Mouse (Mus musculus): ENCODE data around the gene Zfyve16.
A peak's percentile ranks its signal among the peaks of the same experiment; 100 is the strongest.

Gene Zfyve16

DNA sequence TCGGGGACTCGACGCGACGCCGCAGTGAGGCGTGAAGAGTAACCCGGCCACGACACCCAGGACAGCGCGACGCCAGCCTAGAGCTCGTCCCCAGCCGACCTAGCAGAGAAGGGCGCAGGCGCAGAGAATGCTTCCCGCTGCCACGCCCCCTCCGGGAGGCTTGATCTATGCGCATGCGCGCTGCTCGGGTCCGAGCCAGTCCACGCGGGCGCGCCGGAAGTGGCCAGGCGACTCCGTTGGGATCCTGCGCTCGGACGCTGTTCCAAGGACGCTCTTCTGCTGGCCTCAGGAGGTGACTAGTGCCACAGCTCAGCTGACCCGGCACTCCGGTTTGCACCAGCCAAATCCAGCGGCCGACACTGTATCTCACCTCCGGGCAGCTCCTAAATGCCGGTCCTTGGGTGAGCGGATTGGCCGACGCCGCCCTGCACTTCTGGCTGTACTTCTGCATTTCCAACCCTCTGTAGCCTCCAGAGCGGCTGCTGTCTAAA lies at the start of gene Zfyve16:
Gene Zfyve16, minus strand, starts transcription at position 148 of the 491 bp plus-strand sequence.
- DNase-seq: peak; percentile 99 to 100

DNA sequence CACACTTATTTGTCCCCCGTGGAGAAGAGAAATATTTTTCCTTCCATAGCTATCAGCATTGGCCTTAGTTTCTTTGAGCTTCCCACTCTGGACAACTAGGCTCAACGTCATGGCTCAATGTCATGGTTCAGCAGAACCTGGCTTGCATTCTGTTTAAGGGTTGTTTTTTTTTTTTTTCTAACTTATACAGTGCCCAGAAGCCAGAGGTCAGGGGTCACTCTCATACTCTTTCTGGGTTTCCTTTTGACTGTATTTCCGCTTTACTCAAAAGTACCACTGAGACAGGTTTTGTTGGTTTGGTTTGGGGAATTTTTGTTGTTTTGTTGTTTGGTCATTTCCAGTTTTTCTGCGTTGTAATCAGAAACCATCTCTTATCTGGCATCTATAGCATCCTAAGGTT lies 47.5 kb upstream of the Zfyve16 start:
- no peak for DNase-seq

DNA sequence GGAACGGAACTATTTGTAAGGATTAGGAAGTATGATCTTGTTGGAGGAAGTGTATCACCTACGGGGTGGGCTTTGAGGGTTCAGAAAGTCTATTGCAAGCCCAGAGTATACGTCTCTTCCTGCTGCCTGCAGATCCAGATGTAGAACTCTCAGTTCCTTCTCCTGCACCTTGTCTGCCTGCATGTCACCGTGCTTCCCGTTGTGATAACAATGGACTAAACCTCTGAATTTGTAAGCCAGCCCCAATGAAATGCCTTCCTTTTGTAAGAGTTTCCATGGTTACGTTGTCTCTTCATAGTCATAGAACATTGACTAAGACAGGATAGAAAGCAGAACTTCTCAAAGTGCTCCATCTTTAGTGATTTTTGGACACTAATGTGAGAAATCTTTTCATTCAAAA lies 46.0 kb upstream of the Zfyve16 start:
- no peak for DNase-seq

DNA sequence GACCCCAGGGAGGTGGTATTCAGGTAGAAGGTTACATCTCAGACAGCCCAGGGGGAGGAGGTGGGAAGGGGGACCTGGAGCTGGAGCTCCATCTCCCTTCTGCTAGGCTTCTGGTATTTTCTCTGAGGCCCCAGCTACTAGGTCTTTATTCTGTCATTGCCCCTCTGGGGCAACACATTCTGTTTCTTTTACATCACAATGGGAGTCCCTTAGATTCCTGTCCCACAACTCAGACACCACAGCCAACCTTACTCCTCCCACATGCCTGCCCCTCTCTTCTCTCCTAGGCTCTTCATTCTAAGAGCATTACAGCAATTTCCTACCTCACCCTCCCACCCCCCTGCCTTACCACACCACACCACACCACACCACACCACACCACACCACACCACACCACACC lies 45.4 kb upstream of the Zfyve16 start, which contains the start of gene Spz1:
Gene Spz1, minus strand, starts transcription at position 101 of the 400 bp plus-strand sequence.
- DNase-seq: no peak

DNA sequence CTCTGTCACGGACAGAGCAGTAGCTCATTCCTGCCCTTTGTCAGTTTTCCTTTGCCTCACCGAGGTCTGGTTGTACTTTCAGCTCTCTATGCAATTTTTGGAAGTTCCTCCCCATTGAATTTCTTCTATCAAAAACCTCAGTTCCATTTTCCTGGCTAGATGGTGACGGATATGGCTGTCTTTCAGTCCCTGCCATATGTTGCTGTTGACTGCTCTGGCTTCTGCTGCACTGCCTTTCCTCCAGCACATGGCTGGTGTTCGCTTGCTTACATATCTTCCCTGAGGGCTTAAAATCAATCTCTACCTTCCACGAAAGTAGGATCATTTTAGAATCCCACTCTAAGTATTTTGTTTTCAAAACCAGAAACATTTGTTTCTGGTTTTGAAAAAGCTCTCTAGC lies 28.8 kb upstream of the Zfyve16 start:
- no peak for DNase-seq

DNA sequence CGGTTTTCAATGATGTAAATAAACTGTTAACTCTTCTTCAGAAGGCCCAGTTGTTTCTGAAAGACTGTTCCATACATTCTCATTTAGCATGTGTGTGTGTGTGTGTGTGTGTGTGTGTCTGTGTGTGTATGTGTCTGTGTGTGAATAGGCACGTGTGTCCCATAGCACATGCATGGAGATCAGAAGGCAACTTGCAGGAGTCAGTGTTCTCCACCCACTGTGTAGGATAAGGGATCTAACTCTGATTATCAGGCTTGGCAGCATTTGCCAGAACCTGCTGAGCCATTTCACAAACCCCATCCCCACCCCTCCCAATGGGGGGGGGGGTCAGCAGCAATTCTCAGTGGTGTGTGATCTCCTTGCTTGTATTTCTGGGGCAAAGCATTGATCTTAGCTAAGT lies 26.6 kb upstream of the Zfyve16 start:
- DNase-seq: no peak

DNA sequence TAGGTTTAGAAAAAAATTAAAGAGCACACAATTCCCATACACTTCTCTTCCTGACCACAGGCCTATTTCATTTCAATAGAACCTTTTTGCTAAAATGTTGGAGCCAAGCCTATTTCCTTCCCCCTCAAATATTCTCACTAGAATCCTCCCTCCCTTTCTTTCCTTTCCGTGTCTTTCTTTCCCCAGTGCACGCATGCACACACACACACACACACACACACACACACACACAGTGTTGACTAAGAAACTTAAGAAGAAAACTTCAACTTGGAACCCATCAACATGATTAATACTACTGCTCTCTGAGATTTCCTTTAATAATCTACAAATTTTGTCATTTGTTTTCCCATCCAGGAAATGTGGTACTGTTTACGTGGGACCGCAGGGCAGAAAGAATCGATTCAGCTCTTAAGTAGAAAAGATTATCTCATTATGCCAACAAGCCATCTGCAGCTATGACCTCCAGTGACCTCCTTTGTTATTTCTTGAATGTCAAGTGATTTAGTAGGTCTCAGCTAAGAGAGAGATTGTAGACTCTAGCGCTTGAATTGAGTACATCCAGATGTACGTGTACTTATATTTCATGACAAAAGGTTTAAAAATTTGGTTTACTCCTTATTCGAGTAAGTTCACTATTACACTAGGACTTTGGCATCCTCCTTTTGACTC lies 25.9 kb upstream of the Zfyve16 start:
- DNase-seq: no peak

DNA sequence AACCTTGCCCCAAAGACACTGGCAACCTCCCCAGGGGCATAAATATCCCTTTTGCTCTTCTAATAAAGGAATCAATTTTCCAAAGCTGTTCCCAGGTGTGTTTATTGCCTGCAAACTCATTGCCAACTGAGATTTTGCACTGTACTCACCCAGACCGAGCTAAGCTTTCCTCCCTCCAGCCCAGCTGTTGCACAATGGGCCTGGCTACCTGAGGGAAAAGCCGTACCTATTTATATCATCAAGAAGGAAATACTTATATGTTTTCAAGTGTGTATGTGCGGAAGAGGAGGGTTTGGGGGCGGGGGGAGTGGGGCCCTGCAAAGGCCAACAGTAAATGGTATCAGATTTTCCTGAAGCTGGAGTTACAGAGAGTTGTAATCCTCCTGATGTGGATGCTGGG lies 16.4 kb upstream of the Zfyve16 start:
- no peak for DNase-seq

DNA sequence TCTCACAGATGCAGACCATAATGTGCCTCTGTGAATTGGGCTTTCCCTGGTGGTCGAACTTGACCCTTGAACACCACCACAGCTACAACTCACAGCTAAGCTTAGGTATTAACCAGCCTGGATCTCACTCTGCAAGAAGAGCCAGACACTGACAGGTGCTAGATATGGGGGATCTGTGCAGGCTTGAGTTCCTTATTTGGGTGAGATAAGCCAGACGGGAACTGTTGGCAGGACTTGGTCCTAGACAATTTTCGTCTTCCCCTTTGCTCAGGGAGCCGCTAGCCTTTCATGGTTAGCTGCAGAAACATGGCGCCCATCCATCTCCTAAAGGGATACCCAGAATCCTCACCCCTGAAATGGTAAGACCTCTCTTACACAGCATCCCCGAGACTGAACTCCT lies 10.3 kb upstream of the Zfyve16 start:
- DNase-seq: no peak

DNA sequence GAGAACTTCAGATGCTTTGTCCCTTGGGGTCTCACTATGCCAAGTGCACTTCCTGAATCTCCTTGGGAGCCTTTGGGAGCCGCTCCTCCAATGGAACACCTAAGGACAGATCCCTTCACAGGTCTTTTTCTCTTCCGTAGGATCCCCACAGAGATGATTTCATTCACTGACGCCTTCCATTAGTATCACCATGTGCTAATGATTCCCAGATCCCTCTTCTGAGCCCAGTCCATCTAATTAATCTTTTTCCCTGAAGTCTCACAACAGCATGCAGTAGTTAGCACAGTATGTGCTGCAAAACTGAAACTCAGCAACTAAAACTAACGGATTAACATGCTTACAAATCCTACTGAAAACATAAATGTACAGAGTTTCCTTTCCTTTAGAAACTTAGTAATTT lies 8.5 kb upstream of the Zfyve16 start:
- no peak for DNase-seq

DNA sequence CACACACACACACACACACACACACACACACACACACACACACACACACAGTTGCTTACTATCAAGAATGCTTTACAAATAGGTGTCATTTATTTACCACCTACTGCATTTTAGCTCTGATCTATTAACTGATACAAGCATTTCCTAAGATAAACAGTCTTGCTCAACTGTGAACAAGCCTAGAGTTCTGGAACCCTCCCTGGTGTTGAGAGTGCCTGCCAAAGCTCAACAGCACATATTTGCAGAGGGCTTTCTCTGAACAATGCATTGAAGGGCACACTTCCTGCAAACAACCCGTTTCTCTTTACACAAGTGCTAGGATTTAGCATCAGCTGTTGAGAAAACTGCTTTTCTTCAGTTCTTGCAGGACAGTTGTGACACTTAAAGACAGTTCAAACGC lies 3.1 kb upstream of the Zfyve16 start:
- no peak for DNase-seq

DNA sequence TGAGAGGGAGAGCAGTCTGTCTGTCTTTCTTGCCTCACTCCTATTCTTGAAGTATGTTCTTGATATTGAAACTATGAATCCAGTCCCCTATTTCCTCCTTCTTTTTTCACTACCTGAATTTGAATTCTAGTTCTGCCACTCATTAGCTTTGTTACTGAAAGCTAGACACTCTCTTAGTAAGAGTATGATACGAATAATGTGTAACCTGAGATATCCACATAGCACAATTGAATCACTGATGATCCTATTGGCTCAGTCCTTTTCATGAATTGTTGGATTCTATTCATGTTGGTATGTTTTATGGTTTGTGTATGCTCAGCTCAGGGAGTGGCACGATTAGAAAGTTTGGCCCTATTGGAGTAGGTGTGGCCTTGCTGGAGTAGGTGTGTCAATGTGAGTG lies 1.5 kb upstream of the Zfyve16 start:
- DNase-seq: no peak

DNA sequence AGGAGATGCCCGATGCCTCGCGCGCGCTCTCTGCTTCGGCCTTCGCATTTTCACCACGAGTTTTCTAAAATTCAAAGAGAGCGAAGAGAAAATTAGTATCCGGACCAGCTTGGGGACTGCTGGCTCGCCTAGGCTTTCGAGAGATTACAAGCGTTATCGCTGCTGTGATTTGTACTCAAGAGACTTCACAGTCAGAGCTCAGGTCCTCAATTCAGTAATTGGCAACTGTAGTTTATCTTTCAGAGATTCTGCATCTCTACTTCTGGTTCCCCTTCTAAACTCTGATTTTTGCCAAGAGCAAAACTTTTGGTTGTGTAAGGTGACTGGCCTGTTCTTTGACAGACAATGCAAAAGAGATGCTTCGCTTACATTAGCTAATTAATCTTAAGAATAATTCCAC lies 569 bp upstream of the Zfyve16 start:
- DNase-seq: no peak

DNA sequence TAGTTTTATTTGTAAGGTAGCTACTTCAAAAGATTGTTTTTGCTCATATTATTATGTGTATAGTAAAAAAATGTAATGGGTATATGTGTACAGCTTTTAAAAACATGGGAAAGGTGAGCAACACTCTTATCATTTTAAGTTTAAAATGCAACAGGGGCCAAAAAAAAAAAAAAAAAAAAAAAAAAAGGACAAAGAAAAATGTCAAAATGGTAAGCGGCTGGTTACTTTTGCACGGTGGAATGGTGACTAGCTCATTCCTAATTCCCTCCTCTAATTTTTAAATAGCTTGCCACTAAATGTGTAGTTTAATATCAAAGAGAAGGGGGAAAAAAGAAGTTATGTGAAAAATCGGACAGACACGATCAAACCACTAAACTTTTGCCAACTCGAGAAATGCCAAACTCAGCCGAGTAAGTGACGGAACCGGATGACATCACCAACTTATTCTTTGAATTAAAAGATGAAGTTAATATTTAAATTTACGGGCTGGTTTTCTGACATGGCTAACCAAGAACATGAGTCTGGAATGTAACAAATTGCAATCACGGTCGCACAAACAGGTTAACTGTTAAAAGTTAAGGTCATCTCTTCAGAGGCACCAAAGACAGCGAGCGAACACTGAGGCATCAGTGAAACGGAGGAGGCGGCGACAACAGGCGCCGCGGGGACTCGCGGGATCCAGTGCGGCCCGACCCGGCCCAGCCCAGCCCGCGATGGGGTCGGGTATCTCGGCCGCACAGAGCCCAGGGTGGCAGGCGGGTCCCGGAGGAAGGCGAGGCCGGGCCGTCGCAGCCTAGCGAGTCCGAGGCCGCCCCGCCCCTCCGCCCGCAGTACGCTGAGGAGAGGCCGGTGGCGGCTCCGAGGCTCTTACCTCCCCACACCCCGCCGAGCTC lies 594 bp downstream of the Zfyve16 start:
- DNase-seq: no peak

DNA sequence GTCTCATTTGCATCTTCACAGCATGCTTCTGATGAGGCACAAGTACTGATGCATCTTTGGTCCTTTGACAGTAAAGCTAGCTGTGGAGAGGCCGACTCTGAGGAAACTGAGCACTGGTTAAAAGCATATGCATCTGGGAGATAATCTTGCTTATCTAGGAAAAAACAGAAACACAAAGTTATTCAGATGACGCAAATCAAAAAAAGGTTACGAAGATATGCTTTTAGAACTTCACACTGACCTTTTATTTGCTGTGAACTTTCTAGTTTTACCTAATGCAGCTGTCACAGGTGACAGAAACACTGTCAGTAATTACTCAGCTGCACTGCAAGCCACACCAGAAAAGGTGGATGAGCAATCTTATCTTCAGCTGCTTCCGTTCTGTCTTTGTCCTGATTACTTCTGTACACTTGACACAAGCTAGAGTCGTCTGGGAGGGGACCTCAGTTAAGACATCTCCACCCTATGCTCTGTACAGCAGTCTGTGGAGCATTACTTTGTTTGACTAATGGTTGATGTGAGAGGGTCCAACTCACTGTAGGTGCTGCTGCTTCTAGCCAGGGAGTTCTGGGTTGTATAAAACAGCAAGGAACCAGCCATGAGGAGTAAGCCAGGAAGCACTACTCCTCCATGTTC lies 7.4 kb downstream of the Zfyve16 start:
- DNase-seq: no peak

DNA sequence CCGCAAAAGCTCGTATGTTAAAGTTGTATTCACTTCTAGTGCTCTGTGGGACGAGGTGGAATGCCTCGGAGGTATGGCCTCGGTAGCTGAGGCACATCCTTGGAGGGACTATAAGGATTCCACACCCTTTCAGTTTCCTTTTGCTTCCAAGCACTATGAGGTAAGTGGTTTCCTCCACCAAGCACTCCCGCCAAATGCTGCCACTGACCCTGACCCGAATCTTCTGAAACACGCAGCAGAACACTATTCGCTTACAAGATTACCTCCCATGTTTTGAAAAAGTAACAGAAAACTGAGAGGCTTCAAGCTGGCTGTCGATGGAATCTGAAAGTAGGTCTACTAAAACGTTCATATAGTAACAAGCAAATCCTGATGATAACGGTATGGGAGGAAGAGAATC lies 25.8 kb downstream of the Zfyve16 start:
- DNase-seq: no peak

DNA sequence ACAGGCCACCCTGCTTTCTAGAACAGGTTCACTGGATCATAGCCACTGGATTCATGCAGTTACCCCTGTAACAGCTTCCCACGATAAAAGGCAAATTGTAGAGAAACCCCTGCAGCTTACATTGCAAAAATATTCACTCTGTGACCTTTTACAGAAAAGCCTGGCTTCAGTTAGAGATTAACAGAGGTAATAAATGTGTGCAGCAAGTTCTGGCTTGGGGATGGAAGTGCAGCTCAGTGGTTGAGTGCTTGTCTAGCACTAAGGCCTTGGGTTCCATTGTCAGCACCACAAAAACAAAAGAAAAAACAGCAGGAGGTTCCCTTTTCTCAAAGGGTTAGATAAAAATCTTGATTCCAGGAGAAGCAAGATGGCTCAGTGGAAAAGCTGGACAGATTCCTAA lies 38.7 kb downstream of the Zfyve16 start:
- no peak for DNase-seq

DNA sequence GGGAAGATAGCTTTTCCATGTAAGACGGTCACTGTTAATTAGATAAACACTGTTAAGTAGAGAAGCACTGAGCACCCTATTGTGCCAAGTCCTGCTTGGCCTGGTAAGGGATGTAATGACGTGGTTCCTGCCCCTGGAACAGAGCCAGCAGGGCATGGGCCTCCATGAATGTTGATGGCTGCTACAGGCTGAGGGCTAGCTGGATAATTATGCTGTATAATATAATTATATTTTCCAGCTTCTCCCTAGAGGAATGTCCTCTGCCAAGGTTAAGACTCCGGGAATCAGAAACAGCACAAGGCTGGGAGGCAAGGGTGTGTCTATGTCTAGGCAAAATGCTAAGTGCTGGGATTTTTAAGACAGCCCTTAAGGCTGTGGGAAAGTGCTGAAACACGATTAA lies 39.9 kb downstream of the Zfyve16 start:
- peak in 1 of 2 experiments; percentile 18 for DNase-seq

DNA sequence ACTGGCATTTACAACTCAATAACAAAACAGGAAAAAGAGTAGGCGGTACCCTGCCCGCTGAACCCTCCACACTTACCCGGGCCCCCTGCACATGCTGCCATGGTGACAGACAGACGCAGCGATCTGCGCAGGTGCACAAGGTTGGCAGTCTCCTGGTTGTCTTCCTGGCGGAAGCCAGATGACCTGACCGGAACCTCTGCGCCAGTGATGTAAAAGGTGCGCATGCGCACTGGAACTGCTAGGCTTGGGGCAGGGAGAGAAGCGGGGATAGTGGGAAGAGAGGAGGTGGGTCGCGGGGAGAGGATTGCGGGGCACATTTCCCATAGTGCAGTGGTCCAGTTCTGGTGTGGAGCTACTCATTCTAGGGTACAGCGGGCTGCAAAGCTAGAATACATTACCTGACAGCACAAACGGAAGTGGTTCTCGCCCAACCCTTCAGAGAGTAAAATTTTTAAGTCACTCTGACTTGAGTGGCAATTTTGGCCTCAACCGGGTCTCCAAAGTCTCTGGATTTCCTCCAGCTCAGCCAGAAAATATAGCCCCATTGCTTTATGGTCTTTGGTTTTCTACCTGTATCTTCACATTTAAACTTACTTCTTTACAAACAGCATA lies 46.7 kb downstream of the Zfyve16 start, which contains the start of gene Fam151b:
Gene Fam151b, minus strand, starts transcription at position 164 of the 612 bp plus-strand sequence.
- peak; percentile 92 to 95 for DNase-seq

DNA sequence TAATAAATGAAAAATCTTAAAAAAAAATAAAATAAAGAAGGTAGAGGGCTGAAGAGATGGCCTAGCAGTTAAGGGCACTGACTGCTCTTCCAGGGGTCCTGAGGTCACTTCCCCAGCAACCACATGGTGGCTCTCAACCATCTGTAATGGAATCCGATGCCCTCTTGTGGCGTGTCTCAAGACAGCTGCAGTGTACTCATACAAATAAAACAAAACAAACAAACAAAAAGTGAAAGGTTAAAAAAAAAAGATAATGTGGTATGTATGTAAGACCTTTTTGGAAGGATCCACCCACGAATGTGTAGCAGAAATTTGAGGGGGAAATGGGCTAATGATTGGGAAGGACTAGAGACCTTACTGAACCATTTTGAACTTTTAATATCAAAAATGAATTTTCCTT lies 47.3 kb downstream of the Zfyve16 start:
- DNase-seq: peak; percentile 37 to 61

DNA sequence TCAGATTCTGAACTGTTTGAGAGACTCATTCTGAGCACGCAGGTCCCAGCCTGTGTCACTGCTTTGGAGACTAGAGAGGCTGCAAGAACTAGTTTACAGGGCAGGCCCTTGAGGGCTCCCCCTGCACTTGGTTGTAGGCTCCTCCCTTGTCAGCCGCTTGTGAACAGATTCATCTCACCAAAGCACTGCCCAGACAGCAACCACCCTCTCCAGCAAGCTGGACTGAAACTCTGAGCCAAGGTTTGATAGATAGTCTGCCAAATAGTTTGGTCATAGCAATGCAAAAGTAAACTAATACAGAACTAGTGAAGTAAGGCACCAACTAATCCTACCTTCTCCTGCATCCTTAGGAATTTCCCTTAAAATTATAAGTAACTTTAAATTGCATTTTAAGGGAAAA lies 60.5 kb downstream of the Zfyve16 start:
- no peak for DNase-seq

DNA sequence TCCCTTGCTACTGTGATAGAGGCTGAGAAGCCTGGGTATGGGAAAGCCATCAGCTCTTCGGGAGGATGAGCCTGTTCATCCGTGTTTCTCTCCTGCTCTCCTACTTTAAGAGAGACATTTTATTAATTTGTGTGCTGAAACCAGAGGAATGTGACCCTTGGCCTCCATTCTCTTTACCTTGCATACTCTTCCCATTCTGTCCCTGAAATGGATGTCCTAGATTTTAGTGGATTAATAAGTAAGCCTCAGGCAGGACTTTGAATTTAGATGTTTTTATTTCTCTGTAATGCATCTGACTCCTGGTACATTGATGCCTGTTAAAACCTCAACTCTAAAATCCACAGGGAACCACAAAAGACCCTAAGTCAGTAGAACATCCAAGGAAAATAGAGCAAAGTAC lies 61.3 kb downstream of the Zfyve16 start:
- DNase-seq: no peak

DNA sequence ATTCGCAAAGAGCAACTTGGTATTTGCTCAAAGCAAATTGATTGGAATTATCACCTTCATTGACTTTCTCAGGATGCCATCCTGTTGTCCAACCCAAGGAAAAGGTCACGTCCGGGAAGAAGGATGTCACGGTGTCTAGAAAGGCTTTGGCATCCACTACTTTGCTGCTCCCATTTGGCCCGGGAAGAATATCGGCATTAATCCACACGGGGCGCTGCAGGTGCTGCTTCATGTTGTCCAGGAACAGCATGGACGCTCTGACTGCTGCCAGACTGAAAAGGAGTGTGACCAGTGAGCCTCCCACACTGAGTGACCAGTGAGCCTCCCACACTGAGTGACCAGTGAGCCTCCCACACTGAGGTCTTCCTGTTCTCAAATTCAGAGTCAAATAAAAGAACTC lies 62.8 kb downstream of the Zfyve16 start:
- DNase-seq: peak in 1 of 2 experiments; percentile 25

Measured in cerebellum, postnatal 25 days (tissue).